Mouse (Mus musculus): ENCODE results near the gene Klhl2.

Gene Klhl2

GRCm38 (mm10) chr8:64769586-64769985 lies 80.2 kb downstream of the Klhl2 start:
- no peak for DNase-seq (ENCODE audit: low read depth)

GRCm38 (mm10) chr8:64768645-64769044 lies 81.2 kb downstream of the Klhl2 start:
- DNase-seq (ENCODE audit: low read depth): no peak

- no peak for DNase-seq (ENCODE audit: low read depth)
Observed at GRCm38 (mm10) chr8:64767047-64767446, 82.8 kb downstream of the Klhl2 start.

GRCm38 (mm10) chr8:64764075-64764474 lies 85.7 kb downstream of the Klhl2 start:
- DNase-seq (ENCODE audit: low read depth): no peak

- DNase-seq (ENCODE audit: low read depth): no peak
Observed at GRCm38 (mm10) chr8:64762751-64763150, 87.1 kb downstream of the Klhl2 start.

GRCm38 (mm10) chr8:64761430-64761829 lies 88.4 kb downstream of the Klhl2 start:
- DNase-seq (ENCODE audit: low read depth): no peak

GRCm38 (mm10) chr8:64757956-64758355 lies 91.9 kb downstream of the Klhl2 start:
- no peak for DNase-seq (ENCODE audit: low read depth)

- DNase-seq (ENCODE audit: low read depth): no peak
Observed at GRCm38 (mm10) chr8:64746215-64747058, 103.4 kb downstream of the Klhl2 start.

- DNase-seq (ENCODE audit: low read depth): no peak
Observed at GRCm38 (mm10) chr8:64740547-64741211, 109.1 kb downstream of the Klhl2 start.

- DNase-seq (ENCODE audit: low read depth): no peak
Observed at GRCm38 (mm10) chr8:64738916-64739315, 110.9 kb downstream of the Klhl2 start.

- no peak for DNase-seq (ENCODE audit: low read depth)
Observed at GRCm38 (mm10) chr8:64736767-64737323, 113.0 kb downstream of the Klhl2 start.

- no peak for DNase-seq (ENCODE audit: low read depth)
Observed at GRCm38 (mm10) chr8:64735161-64735560, 114.7 kb downstream of the Klhl2 start.

- DNase-seq (ENCODE audit: low read depth): peak; percentile 98
Observed at GRCm38 (mm10) chr8:64733271-64733943, 116.4 kb downstream of the Klhl2 start, which contains the start of gene Msmo1. Msmo1 (minus strand) TSS chr8:64733792.

GRCm38 (mm10) chr8:64732596-64732995 lies 117.2 kb downstream of the Klhl2 start:
- peak; percentile 39 for DNase-seq (ENCODE audit: low read depth)

- DNase-seq (ENCODE audit: low read depth): no peak
Observed at GRCm38 (mm10) chr8:64728156-64728555, 121.7 kb downstream of the Klhl2 start.

- no peak for DNase-seq (ENCODE audit: low read depth)
Observed at GRCm38 (mm10) chr8:64726190-64726695, 123.6 kb downstream of the Klhl2 start.

GRCm38 (mm10) chr8:64723206-64723605 lies 126.6 kb downstream of the Klhl2 start:
- DNase-seq (ENCODE audit: low read depth): peak; percentile 21

- no peak for DNase-seq (ENCODE audit: low read depth)
Observed at GRCm38 (mm10) chr8:64717868-64718267, 131.9 kb downstream of the Klhl2 start.

- no peak for DNase-seq (ENCODE audit: low read depth)
Observed at GRCm38 (mm10) chr8:64712499-64712898, 137.3 kb downstream of the Klhl2 start.

GRCm38 (mm10) chr8:64711544-64711943 lies 138.3 kb downstream of the Klhl2 start:
- no peak for DNase-seq (ENCODE audit: low read depth)

GRCm38 (mm10) chr8:64707481-64707880 lies 142.3 kb downstream of the Klhl2 start:
- DNase-seq (ENCODE audit: low read depth): no peak

GRCm38 (mm10) chr8:64703191-64703590 lies 146.6 kb downstream of the Klhl2 start:
- no peak for DNase-seq (ENCODE audit: low read depth)
